ENCODE assay signal across 8 mouse cellular contexts in genomic region chr10:77282822-77283221, GRCm38 (mm10). TPM values are rescaled to one million over a fixed set of nuclear protein-coding genes. Genes with fewer than 3 reads are reported as not detected.
DNase-seq lines count a peak whose midpoint lies in the region; ATAC-seq and TF ChIP-seq lines count a peak whose summit lies in the region.

No protein-coding gene starts in this region.

- TF ChIP-seq EP300 in liver, postnatal 0 days (IDR thresholded peaks at IDR 0.05; ENCODE audit: low read depth), result no peak

- no peaks in the 10 kb centered on the region for H3K9me3 ChIP-seq in liver, postnatal 0 days (ENCODE audit: low read length)

- no peak overlapping the region for H3K4me2 ChIP-seq in liver, postnatal 0 days (ENCODE audit: low read depth, low read length)

- peak; percentile 85 for DNase-seq in 3T3-L1 (ENCODE audit: low read depth, low spot score)
- peak; percentile 81 for DNase-seq in ES-CJ7 (ENCODE audit: low read depth, low spot score)
- peak; percentile 76 for DNase-seq in cerebellum, adult 11-12 months
- peak; percentile 68 to 78 for DNase-seq in frontal cortex, postnatal 36 days (ENCODE audit: low spot score in 2 of 2)
- DNase-seq in kidney, postnatal 10 days, result peak; percentile 84
- peak; percentile 80 for DNase-seq in liver, postnatal 0 days
- peak; percentile 93 for DNase-seq in retina, embryonic 14.5 days (ENCODE audit: low spot score)
- peak; percentile 69 for DNase-seq in urinary bladder, postnatal 25 days (ENCODE audit: low spot score)

- no peaks in the 10 kb centered on the region for H3K36me3 ChIP-seq in liver, postnatal 0 days (replicated peaks; ENCODE audit: insufficient read depth, low read length)

- H3K9ac ChIP-seq in liver, postnatal 0 days (replicated peaks), result no peak overlapping the region

- no peaks in the 10 kb centered on the region for H3K4me1 ChIP-seq in liver, postnatal 0 days (ENCODE audit: insufficient read depth)

- H3K27me3 ChIP-seq in liver, postnatal 0 days (ENCODE audit: insufficient read depth, low read length), result no peaks in the 10 kb centered on the region

- H3K4me3 ChIP-seq in liver, postnatal 0 days (ENCODE audit: low read depth, low read length), result no peak overlapping the region

- no peak overlapping the region for H3K27ac ChIP-seq in liver, postnatal 0 days (ENCODE audit: low read depth)

- ATAC-seq in liver, postnatal 0 days, result no peak

- WGBS in liver, postnatal 0 days (ENCODE audit: insufficient replicate concordance), result 15% methylated on average over 6 of the region's 6 CpGs

- peak; percentile 99 for TF ChIP-seq CTCF in liver, postnatal 0 days (IDR thresholded peaks at IDR 0.05; ENCODE audit: low read depth)

RNA-seq across cellular contexts. Expression of gene Pofut2, which starts 23.8 kb away (rescaled TPM):
- polyA plus RNA-seq in liver, postnatal 0 days (2015; fragmentation: Nextera tagmentation; extraction: Ambion mirVana), result 16.4 and 17.2 TPM in 2 replicates
